Mouse (Mus musculus) CH12.LX (cell line): ENCODE measurements around the gene Igf1r. TPM values are rescaled to one million over a fixed set of nuclear protein-coding genes. Genes with fewer than 3 reads are reported as not detected.

Experiments used
- DNase-seq: peaks from one replicate; pipeline ENCODE4 v3.0.0-alpha.2; 2013; ENCODE audit errors: extremely low read depth
- H3K27ac ChIP-seq: 2 replicates; pipeline ENCODE4 v1.5.1; 2012; ENCODE audit warnings: low read depth, mild to moderate bottlenecking, control low read depth, moderate library complexity; ENCODE audit not compliant: insufficient read depth
- H3K27me3 ChIP-seq: replicated peaks from 2 replicates; pipeline ENCODE3; 2012; ENCODE audit warnings: inconsistent platforms
- H3K36me3 ChIP-seq, 2 experiments: replicated peaks in 1 of 2; 2 replicates each; pipeline versions ENCODE3 to v1.6.1; 2012; ENCODE audit warnings: inconsistent platforms in 1 of 2, low read length in 1 of 2, mild to moderate bottlenecking in 1 of 2, mixed read lengths in 1 of 2, moderate library complexity in 1 of 2; ENCODE audit not compliant: control insufficient read depth in 1 of 2, insufficient read depth in 1 of 2
- H3K4me1 ChIP-seq, 2 experiments: 2 replicates each; pipeline ENCODE4 v1.6.1; 2012; ENCODE audit warnings: inconsistent platforms in 1 of 2, moderate library complexity in 1 of 2; ENCODE audit not compliant: insufficient read depth in 2 of 2, control insufficient read depth in 1 of 2
- H3K4me2 ChIP-seq: 2 replicates; pipeline ENCODE4 v1.6.1; 2012; ENCODE audit warnings: low read depth, mild to moderate bottlenecking, control low read depth; ENCODE audit not compliant: poor library complexity, insufficient read depth, severe bottlenecking
- H3K4me3 ChIP-seq, 3 experiments: fragments of 150-350 bp in 1 of 3; sonication (generic) in 1 of 3; replicated peaks in 1 of 3; 2 replicates each; pipeline versions ENCODE3 to v1.5.1; 2011 to 2012; ENCODE audit warnings: low read depth in 2 of 3, low read length in 2 of 3, mild to moderate bottlenecking in 2 of 3, moderate library complexity in 2 of 3, control low read depth in 1 of 3, improper control_type of control experiment in 1 of 3, inconsistent platforms in 1 of 3, mixed read lengths in 1 of 3; ENCODE audit not compliant: poor library complexity in 1 of 3
- H3K79me2 ChIP-seq: replicated peaks from 2 replicates; pipeline ENCODE4 v1.6.1; 2012; ENCODE audit warnings: mild to moderate bottlenecking, moderate library complexity; ENCODE audit not compliant: control insufficient read depth, poor library complexity, insufficient read depth, severe bottlenecking; ENCODE audit errors: extremely low read depth
- H3K9ac ChIP-seq: 2 replicates; pipeline ENCODE4 v1.6.1; 2012; ENCODE audit warnings: low read depth, mild to moderate bottlenecking, control low read depth, moderate library complexity; ENCODE audit not compliant: insufficient read depth
- H3K9me3 ChIP-seq: replicated peaks from 2 replicates; pipeline ENCODE3; 2012; ENCODE audit warnings: low read length, inconsistent platforms, mixed read lengths
- BHLHE40 ChIP-seq: IDR thresholded peaks from 2 replicates; pipeline ENCODE4 v1.6.1; 2011; ENCODE audit warnings: mild to moderate bottlenecking, low read depth, low read length, improper control_type of control experiment
- CHD1 ChIP-seq: IDR thresholded peaks from 2 replicates; pipeline ENCODE4 v1.6.1; 2012; ENCODE audit warnings: low read depth, low read length, improper control_type of control experiment, inconsistent platforms
- E2F4 ChIP-seq: IDR thresholded peaks from 2 replicates; pipeline ENCODE4 v1.6.1; 2011; ENCODE audit warnings: low read depth, low read length, improper control_type of control experiment; ENCODE audit not compliant: insufficient replicate concordance
- IRF4 ChIP-seq: IDR thresholded peaks from 2 replicates; pipeline ENCODE4 v1.6.1; 2014; ENCODE audit warnings: low read depth, mild to moderate bottlenecking, inconsistent platforms, low read length, improper control_type of control experiment
- MAX ChIP-seq: IDR thresholded peaks from 2 replicates; pipeline ENCODE4 v1.6.1; 2011; ENCODE audit warnings: low read length, improper control_type of control experiment
- MAZ ChIP-seq: IDR thresholded peaks from 2 replicates; pipeline ENCODE4 v1.6.1; 2012; ENCODE audit warnings: low read depth, mild to moderate bottlenecking, inconsistent platforms, low read length, improper control_type of control experiment, moderate library complexity
- MEF2A ChIP-seq: IDR thresholded peaks from 2 replicates; pipeline ENCODE4 v1.6.1; 2014; ENCODE audit warnings: low read depth, mild to moderate bottlenecking, inconsistent platforms, low read length, improper control_type of control experiment, borderline replicate concordance
- RAD21 ChIP-seq: IDR thresholded peaks from 2 replicates; pipeline ENCODE4 v1.6.1; 2011; ENCODE audit warnings: low read depth, mild to moderate bottlenecking, low read length, improper control_type of control experiment, moderate library complexity
- SIN3A ChIP-seq: IDR thresholded peaks from 2 replicates; pipeline ENCODE4 v1.6.1; 2012; ENCODE audit warnings: low read length, improper control_type of control experiment, inconsistent platforms
- TBP ChIP-seq: conservative IDR thresholded peaks from 2 replicates; pipeline ENCODE4 v1.6.1; 2011; ENCODE audit warnings: low read depth, low read length, improper control_type of control experiment
- TCF12 ChIP-seq: IDR thresholded peaks from 2 replicates; pipeline ENCODE4 v1.6.1; 2014; ENCODE audit warnings: low read depth, mild to moderate bottlenecking, inconsistent platforms, low read length, improper control_type of control experiment
- UBTF ChIP-seq: IDR thresholded peaks from 2 replicates; pipeline ENCODE4 v1.6.1; 2012; ENCODE audit warnings: low read depth, mild to moderate bottlenecking, inconsistent platforms, low read length, improper control_type of control experiment, moderate library complexity
- USF2 ChIP-seq: conservative IDR thresholded peaks from 2 replicates; pipeline ENCODE4 v1.6.1; 2011; ENCODE audit warnings: low read depth, low read length, improper control_type of control experiment
- ZC3H11A ChIP-seq: IDR thresholded peaks from 2 replicates; pipeline ENCODE4 v1.6.1; 2012; ENCODE audit warnings: low read depth, mild to moderate bottlenecking, inconsistent platforms, low read length, improper control_type of control experiment
- ZKSCAN1 ChIP-seq: IDR thresholded peaks from 2 replicates; pipeline ENCODE4 v1.6.1; 2012; ENCODE audit warnings: low read depth, inconsistent platforms, low read length, improper control_type of control experiment, borderline replicate concordance
- ZNF384 ChIP-seq: IDR thresholded peaks from 2 replicates; pipeline ENCODE4 v1.6.1; 2012; ENCODE audit warnings: low read depth, low read length, improper control_type of control experiment, inconsistent platforms
- dilution Hi-C: fragments of 300-500 bp; cut with MboI; formaldehyde crosslinking; loops from 2 replicates; pipeline ENCODE4 v1.14.3; 2020; ENCODE audit warnings: low sequenced_read_pairs; ENCODE audit not compliant: extremely low pct_unique_long_range_greater_than_20kb, extremely low pct_ligation_motif_present
- in situ Hi-C: fragments of 300-500 bp; cut with MboI; formaldehyde crosslinking; loops from 3 replicates; pipeline ENCODE4 v1.14.3; 2019; ENCODE audit warnings: low sequenced_read_pairs, low pct_ligation_motif_present, low pct_unique_long_range_greater_than_20kb, mixed read lengths
- polyA plus RNA-seq: library from polyadenylated mRNA; unstranded; fragments of >175 nt; gene quantifications from 2 replicates; pipeline ENCODE4 v1.2.1, GENCODE M21; 2012; ENCODE audit warnings: low read depth; ENCODE audit not compliant: insufficient read length
- total RNA-seq, 2 experiments: library from RNA; depleted of rRNA; stranded (reverse); fragments of 300-350 nt in 1 of 2; fragments of >200 nt in 1 of 2; gene quantifications; 2 replicates each; pipeline ENCODE4 v1.2.3; 2012 to 2014

Igf1r gene
- total and polyA plus RNA-seq, 3 experiments, result 0.19 to 1.6 (median 0.29) TPM

GRCm38 (mm10) chr7:68098098-68098497, 145.5 kb downstream of the Igf1r start:
- H3K4me1 ChIP-seq, result peaks cover 0 to 11% of the 10 kb centered on the region in 2 experiments; a peak in 2 of 4 replicates
- TF ChIP-seq E2F4, result no peak
- no peak for TF ChIP-seq USF2
- TF ChIP-seq, all 38 proteins: peak for 0
- Histone ChIP-seq H3K27me3 (no peaks in the 10 kb centered on the region), H3K9me3 (no peaks in the 10 kb centered on the region), H3K9ac (no peak overlapping the region), H3K4me2 (no peak overlapping the region), H3K27ac (no peak overlapping the region), H3K79me2 (no peaks in the 10 kb centered on the region), H3K4me3 (no peak overlapping the region), H3K36me3 (no peaks in the 10 kb centered on the region)
- dilution Hi-C loops, result no loop called here
- in situ Hi-C loops, result no loop called here
- DNase-seq, result no peak

GRCm38 (mm10) chr7:68100388-68100787, 147.8 kb downstream of the Igf1r start:
- Histone ChIP-seq H3K4me2 (no peak overlapping the region), H3K9me3 (no peaks in the 10 kb centered on the region), H3K4me1 (peaks cover 4 to 5% of the 10 kb centered on the region in 2 experiments; a peak in 2 of 4 replicates), H3K27me3 (no peaks in the 10 kb centered on the region)
- in situ Hi-C loops, result no loop called here
- TF ChIP-seq MAZ (no peak), ZNF384 (no peak), MEF2A (no peak), IRF4 (no peak), ZC3H11A (no peak), UBTF (no peak), ZKSCAN1 (no peak), CHD1 (no peak), TCF12 (no peak), MAX (no peak), TBP (no peak), SIN3A (no peak), BHLHE40 (no peak), RAD21 (no peak)
- TF ChIP-seq, all 38 proteins: peak for 0
- dilution Hi-C loops, result no loop called here
- no peaks in the 10 kb centered on the region for H3K36me3 ChIP-seq
- H3K79me2 ChIP-seq, result no peaks in the 10 kb centered on the region
- no peak overlapping the region for H3K4me3 ChIP-seq
- H3K27ac ChIP-seq, result no peak overlapping the region
- no peak overlapping the region for H3K9ac ChIP-seq
- no peak for DNase-seq
